Mouse (Mus musculus) stomach, embryonic 16.5 days (tissue): ENCODE results near the gene Col2a1. TPM values are rescaled to one million over a fixed set of nuclear protein-coding genes. Genes with fewer than 3 reads are reported as not detected.

Experiments used
- ATAC-seq: fragments of 200-750 bp; cut with Nextera tagmentation; 2 replicates; pipeline ENCODE4 v1.8.0; 2017; ENCODE audit warnings: moderate number of reproducible peaks, moderate TSS enrichment; ENCODE audit not compliant: insufficient read depth, low FRiP score
- H3K27ac ChIP-seq: fragments of 300-500 bp; sonication (generic); 2 replicates; pipeline ENCODE4 v1.5.1; 2014; ENCODE audit warnings: low read length
- H3K27me3 ChIP-seq: fragments of 300-500 bp; sonication (generic); 2 replicates; pipeline ENCODE4 v1.6.1; 2014; ENCODE audit warnings: low read length, control low read depth, mixed read lengths; ENCODE audit not compliant: control insufficient read depth, insufficient read depth
- H3K36me3 ChIP-seq: fragments of 300-500 bp; sonication (generic); 2 replicates; pipeline ENCODE4 v1.6.1; 2014; ENCODE audit warnings: low read length; ENCODE audit not compliant: control insufficient read depth, insufficient read depth
- H3K4me1 ChIP-seq: fragments of 300-500 bp; sonication (generic); 2 replicates; pipeline ENCODE4 v1.6.1; 2014; ENCODE audit warnings: low read length, control low read depth, mixed read lengths; ENCODE audit not compliant: control insufficient read depth, insufficient read depth
- H3K4me2 ChIP-seq: fragments of 300-500 bp; sonication (generic); 2 replicates; pipeline ENCODE4 v1.6.1; 2014; ENCODE audit warnings: low read depth, low read length, mixed read lengths
- H3K4me3 ChIP-seq: fragments of 300-500 bp; sonication (generic); replicated peaks from 2 replicates; pipeline ENCODE4 v1.5.1; 2014; ENCODE audit warnings: mild to moderate bottlenecking, low read length
- H3K9ac ChIP-seq: fragments of 300-500 bp; sonication (generic); 2 replicates; pipeline ENCODE4 v1.6.1; 2014; ENCODE audit warnings: low read length
- H3K9me3 ChIP-seq: fragments of 300-500 bp; sonication (generic); replicated peaks from 2 replicates; pipeline ENCODE4 v1.6.1; 2016; ENCODE audit warnings: low read length, control low read depth; ENCODE audit not compliant: control insufficient read depth
- WGBS: fragments of 180-500 bp; shearing (Covaris S2); extraction: QIAGEN DNeasy Blood & Tissue Kit; methylation state at CpG from one replicate; pipeline ENCODE4 v1.1.7; 2014; 5-methylcytosine and 5-hydroxymethylcytosine counted together
- polyA plus RNA-seq: library from polyadenylated mRNA; unstranded; fragments of >200 nt; fragmentation: Nextera tagmentation; extraction: Ambion mirVana; gene quantifications from 2 replicates; pipeline ENCODE4 v1.2.1, GENCODE M21; 2015

Gene Col2a1
- polyA plus RNA-seq, 1 experiment from 2014 or later: 0.85 TPM

DNA sequence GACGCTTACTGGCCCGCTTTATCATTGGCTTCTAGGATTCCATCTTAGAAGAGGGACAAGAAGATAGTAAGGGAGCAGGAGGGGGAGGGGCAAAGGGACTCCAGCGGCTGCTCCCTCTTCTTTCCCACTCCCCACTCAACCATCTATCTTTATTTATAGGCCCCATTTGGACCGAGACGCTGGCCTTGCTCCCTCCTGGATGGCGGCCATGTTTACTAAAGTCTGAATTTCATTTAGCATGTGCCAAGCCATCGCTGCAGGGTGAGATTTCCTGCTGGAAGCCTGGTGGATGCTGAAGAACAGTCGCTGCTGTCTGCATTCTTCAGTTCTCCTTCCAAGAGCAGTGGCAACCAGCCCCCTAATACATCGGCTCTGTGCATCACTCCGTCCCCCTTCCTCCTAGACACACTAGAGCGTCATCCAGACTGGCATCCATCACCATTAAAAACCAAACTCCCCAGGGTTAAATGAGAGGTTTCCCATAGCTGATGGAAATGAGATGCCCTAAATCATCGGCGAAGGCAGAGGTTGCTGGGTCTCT is 7.7 kb downstream of the Col2a1 start:
- H3K9me3 ChIP-seq: no peaks in the 10 kb centered on the region
- ATAC-seq: no peak
- H3K4me1 ChIP-seq: peaks cover 27% of the 10 kb centered on the region
- H3K36me3 ChIP-seq: no peaks in the 10 kb centered on the region
- no peak overlapping the region for H3K4me2 ChIP-seq
- 61% methylated on average over 13 of the region's 13 CpGs for WGBS
- no peak overlapping the region for H3K27ac ChIP-seq
- H3K9ac ChIP-seq: no peak overlapping the region
- H3K27me3 ChIP-seq: peaks cover 35% of the 10 kb centered on the region
- no peak overlapping the region for H3K4me3 ChIP-seq

DNA sequence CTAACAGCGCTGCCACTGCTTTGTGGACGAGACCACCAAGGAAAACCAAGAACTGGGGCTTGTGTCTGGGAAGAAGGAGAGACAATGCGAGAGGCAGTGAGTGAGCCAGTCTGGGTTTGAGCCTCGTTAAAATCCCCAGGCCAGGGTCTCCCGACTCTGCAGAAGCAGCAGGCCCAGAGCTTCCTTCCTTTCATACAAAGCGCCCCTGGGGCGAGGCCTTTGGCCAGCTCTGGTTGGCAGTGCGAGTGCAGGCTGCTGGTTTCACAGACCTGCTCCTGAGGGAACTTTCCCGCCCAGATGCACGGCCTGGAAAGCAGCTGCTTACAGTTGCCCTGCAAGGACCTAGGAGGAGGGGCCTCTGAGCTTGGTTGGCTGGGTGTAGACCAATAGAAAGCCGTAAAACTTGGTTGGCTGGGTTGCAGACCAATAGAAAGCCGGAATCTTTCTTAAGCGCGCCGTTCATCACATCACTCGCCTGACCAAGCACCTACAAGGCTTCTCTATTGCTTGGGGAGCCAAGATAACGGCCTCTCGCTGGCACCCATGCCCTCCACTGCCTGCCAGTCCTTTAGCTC is 11.7 kb downstream of the Col2a1 start:
- 5% methylated on average over 18 of the region's 18 CpGs for WGBS
- peak overlapping the region; percentile 61 for H3K4me2 ChIP-seq
- H3K9me3 ChIP-seq: no peaks in the 10 kb centered on the region
- peak; percentile 95 for ATAC-seq
- H3K27ac ChIP-seq: peak overlapping the region; percentile 66
- peaks cover 19% of the 10 kb centered on the region for H3K4me1 ChIP-seq
- H3K9ac ChIP-seq: peak overlapping the region; percentile 68
- 0 out of 2 replicates have a peak, but pooled peaks cover 3% of the 10 kb centered on the region for H3K27me3 ChIP-seq
- peak overlapping the region; percentile 33 for H3K4me3 ChIP-seq
- no peaks in the 10 kb centered on the region for H3K36me3 ChIP-seq

DNA sequence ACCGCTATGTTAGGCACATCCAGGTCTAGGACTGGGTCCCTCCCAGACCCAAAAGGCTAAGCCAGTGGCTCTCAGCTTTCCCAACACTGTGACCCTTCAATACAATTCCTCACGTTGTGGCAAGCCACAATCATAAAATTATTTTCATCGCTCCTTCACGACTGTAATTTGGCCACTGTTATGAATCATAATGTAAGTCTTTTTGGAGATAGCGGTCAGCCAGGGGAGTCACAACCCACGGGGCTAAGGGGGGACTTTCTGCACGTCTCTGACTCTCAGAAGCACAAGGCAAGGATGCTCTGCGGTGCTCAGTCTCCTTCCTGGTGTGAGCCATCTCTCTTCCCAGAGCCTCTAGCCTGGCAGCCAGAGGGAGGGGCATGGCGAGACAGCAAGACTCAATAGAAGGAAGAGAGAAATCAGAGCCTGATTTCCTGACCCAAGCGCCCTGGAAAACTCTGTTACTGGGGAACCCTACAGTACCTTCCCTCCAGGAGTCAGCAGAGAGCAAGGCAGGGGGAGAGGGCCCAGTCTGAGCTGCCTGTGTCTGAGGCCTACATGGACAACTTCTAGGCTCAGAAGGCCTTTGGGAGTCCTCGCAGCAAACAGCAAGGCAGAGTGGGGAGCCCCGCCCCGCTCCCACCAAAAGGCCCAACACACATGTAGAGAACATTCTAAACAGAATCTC is 12.3 kb downstream of the Col2a1 start:
- no peaks in the 10 kb centered on the region for H3K36me3 ChIP-seq
- no peaks in the 10 kb centered on the region for H3K9me3 ChIP-seq
- peak overlapping the region; percentile 68 for H3K9ac ChIP-seq
- no peak overlapping the region for H3K4me3 ChIP-seq
- ATAC-seq: no peak
- peak overlapping the region; percentile 66 for H3K27ac ChIP-seq
- peaks cover 19% of the 10 kb centered on the region for H3K4me1 ChIP-seq
- WGBS: 58% methylated on average over 13 of the region's 13 CpGs
- H3K4me2 ChIP-seq: peak overlapping the region; percentile 61
- 0 out of 2 replicates have a peak, but pooled peaks cover 3% of the 10 kb centered on the region for H3K27me3 ChIP-seq

DNA sequence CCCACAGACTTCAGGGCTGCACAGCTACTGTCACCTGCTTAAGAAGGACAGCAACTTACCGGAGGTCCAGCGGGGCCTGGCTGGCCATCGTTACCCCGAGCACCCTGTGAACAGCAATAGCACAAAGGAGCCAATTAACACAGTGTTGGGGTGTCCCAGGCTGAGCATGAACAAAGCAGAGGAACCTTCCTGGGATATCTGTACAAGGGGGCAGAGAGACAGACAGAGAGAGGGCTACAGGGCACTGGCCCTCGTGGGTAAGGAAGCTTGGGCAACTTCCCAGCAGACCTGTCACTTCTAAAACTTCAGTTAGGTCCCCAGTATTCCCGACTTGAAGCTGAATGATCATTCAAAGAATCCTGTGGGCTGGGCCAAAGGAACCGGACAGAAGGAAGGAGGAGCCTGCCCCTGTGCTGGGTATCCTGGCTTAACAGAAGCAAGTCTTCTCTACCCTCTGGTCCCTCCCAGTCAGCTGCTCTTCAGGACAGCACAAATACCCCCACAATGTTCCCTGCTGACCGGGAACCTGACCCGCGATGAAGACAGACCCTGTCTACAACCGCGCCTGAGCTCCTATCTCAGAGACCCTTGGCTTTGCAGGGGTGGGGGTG is 13.1 kb downstream of the Col2a1 start:
- WGBS: 50% methylated on average over 12 of the region's 12 CpGs
- no peak for ATAC-seq
- no peaks in the 10 kb centered on the region for H3K9me3 ChIP-seq
- H3K4me3 ChIP-seq: no peak overlapping the region
- no peaks in the 10 kb centered on the region for H3K36me3 ChIP-seq
- H3K9ac ChIP-seq: peak overlapping the region; percentile 7; the same call in 1 of the 2 replicates
- peaks cover 12% of the 10 kb centered on the region for H3K4me1 ChIP-seq
- H3K27me3 ChIP-seq: 0 out of 2 replicates have a peak, but pooled peaks cover 3% of the 10 kb centered on the region
- H3K4me2 ChIP-seq: no peak overlapping the region
- H3K27ac ChIP-seq: no peak overlapping the region

DNA sequence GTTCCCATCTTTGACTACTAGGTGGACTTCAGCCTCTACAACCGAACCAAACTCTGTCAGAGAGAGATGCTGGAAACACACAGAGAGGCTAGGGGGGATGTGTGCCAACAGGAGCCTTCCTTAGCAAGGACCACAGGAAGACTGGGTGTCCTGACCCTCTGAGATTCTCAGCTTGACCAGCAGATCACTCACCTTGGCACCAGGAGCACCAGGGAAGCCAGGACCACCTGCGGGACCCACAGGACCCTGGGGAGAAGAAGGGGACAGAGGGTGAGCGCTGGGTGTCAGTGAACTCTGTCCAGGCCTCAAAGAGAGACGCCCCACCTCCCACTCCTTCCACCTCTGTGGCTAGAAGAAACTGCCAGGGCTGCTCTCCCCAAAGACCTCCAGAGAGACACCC is 13.8 kb downstream of the Col2a1 start:
- no peak overlapping the region for H3K4me3 ChIP-seq
- WGBS: 31% methylated on average over 4 of the region's 4 CpGs
- H3K4me2 ChIP-seq: no peak overlapping the region
- H3K9ac ChIP-seq: no peak overlapping the region
- 0 out of 2 replicates have a peak, but pooled peaks cover 3% of the 10 kb centered on the region for H3K27me3 ChIP-seq
- no peaks in the 10 kb centered on the region for H3K9me3 ChIP-seq
- no peak for ATAC-seq
- H3K36me3 ChIP-seq: no peaks in the 10 kb centered on the region
- peaks cover 11% of the 10 kb centered on the region for H3K4me1 ChIP-seq
- H3K27ac ChIP-seq: no peak overlapping the region

DNA sequence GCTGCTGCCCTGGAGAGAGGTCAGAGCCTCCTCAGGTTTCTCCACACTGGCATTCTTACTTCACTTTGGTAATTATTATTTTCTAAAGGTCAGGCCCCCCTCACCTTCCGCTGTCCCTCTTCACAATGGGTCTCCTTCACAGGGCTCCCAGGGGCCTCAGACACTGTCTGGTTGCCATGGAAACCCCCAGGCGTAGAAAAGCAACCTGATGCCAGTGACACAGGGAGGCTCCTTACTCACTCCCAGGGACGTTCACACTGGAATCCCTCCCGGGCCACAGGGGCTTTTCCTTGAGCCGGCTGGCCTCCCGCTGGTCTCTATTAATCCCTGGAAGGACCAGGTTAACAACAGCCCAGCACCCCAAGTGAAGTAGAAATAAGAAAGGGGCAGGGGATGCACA is 14.4 kb downstream of the Col2a1 start:
- Histone ChIP-seq H3K27ac (no peak overlapping the region), H3K36me3 (no peaks in the 10 kb centered on the region), H3K4me3 (no peak overlapping the region), H3K4me2 (no peak overlapping the region), H3K9ac (no peak overlapping the region; the same call in 1 of the 2 replicates), H3K27me3 (0 out of 2 replicates have a peak, but pooled peaks cover 3% of the 10 kb centered on the region), H3K4me1 (peaks cover 11% of the 10 kb centered on the region), H3K9me3 (no peaks in the 10 kb centered on the region)
- no peak for ATAC-seq
- WGBS: 5% methylated on average over 6 of the region's 6 CpGs

DNA sequence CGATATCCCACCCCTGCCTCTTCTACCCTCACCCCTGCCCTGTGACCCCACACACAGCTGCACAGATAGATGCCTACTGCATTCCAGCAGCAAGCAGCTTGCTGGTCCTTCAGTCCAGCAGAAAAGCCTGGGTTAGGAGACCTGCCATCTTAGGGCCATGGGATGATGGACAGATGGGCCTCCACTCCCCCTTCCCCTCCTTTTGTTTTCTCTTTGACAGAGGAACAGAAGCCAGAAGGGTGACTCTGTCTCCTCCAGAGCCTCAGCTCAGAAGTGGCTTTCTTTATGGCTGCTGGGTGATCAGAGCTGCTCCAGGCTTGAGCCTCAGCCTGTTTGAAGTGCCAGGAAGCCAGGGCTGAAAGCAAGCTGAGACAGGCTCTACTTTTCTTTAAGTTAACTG is 15.0 kb downstream of the Col2a1 start:
- H3K4me2 ChIP-seq: no peak overlapping the region
- no peak overlapping the region for H3K27ac ChIP-seq
- no peak overlapping the region for H3K4me3 ChIP-seq
- H3K9ac ChIP-seq: no peak overlapping the region
- no peak for ATAC-seq
- peaks cover 11% of the 10 kb centered on the region for H3K4me1 ChIP-seq
- 42% methylated on average over 1 of the region's 1 CpGs for WGBS
- no peaks in the 10 kb centered on the region for H3K9me3 ChIP-seq
- H3K36me3 ChIP-seq: no peaks in the 10 kb centered on the region
- H3K27me3 ChIP-seq: 0 out of 2 replicates have a peak, but pooled peaks cover 3% of the 10 kb centered on the region

- Histone ChIP-seq H3K27ac (no peak overlapping the region), H3K4me2 (no peak overlapping the region), H3K27me3 (no peaks in the 10 kb centered on the region), H3K9ac (no peak overlapping the region), H3K4me1 (no peaks in the 10 kb centered on the region), H3K4me3 (no peak overlapping the region), H3K36me3 (no peaks in the 10 kb centered on the region), H3K9me3 (peaks cover 9% of the 10 kb centered on the region)
- WGBS: 75% methylated on average over 6 of the region's 6 CpGs
- ATAC-seq: no peak
Measured at GRCm38 (mm10) chr15:97981560-97981959, 22.9 kb downstream of the Col2a1 start.
